Comparison of ENCODE assay signal across 26 mouse cellular contexts in the genomic region with DNA sequence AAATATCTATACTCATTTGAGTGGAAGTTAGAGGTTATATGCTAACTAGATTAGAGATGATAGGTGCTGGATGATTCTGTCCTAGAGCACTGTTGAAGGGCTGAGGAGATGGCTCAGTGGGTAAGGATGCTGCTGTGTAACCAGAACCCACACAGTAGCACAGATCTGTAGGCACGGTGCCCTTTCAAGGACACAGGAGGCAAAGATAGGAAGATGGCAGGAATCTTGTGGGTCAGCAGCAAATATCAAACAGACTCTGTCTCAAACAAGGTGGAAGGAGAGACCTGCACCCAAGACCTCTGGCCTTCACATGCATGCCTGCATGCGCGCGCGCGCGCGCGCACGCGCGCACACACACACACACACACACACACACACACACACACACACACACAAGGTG.
"Had no signal": no experiment of that assay in that cellular context is flagged by ENCODE, and none has a peak within 500 bp of the region (broad histone marks: within the 10 kb centered on the region; RNA-seq: fewer than 3 reads in every experiment).

No protein-coding gene starts in this region.

- H3K36me3 ChIP-seq: embryonic facial prominence, embryonic 10.5 days; embryonic facial prominence, embryonic 12.5 days; embryonic facial prominence, embryonic 13.5 days; embryonic facial prominence, embryonic 15.5 days; forebrain, embryonic 12.5 days; forebrain, embryonic 15.5 days had no signal

- DNase-seq: cerebellum, adult 9-10 months; cerebellum, adult 9-11 months; cerebellum, postnatal 10 days; cerebellum, postnatal 14 days; cerebellum, postnatal 25 days; cerebellum, postnatal 36 days; embryo, embryonic 11 days; forebrain, postnatal 0 days; gastrocnemius, adult 2 months; gastrocnemius, postnatal 10 days; gastrocnemius, postnatal 14 days; gastrocnemius, postnatal 25 days; gastrocnemius, postnatal 36 days; heart, adult 18-20 months had no signal

- H3K9me3 ChIP-seq: embryonic facial prominence, embryonic 10.5 days; embryonic facial prominence, embryonic 12.5 days; embryonic facial prominence, embryonic 13.5 days; embryonic facial prominence, embryonic 15.5 days; forebrain, embryonic 10.5 days; forebrain, embryonic 12.5 days; forebrain, embryonic 13.5 days; forebrain, embryonic 15.5 days had no signal

- H3K27ac ChIP-seq: embryonic facial prominence, embryonic 10.5 days; embryonic facial prominence, embryonic 12.5 days; embryonic facial prominence, embryonic 13.5 days; embryonic facial prominence, embryonic 15.5 days; forebrain, embryonic 10.5 days; forebrain, embryonic 12.5 days; forebrain, embryonic 13.5 days; forebrain, embryonic 15.5 days; gastrocnemius, adult 2 months had no signal

- H3K4me2 ChIP-seq: embryonic facial prominence, embryonic 12.5 days; embryonic facial prominence, embryonic 13.5 days; embryonic facial prominence, embryonic 15.5 days; forebrain, embryonic 12.5 days; forebrain, embryonic 13.5 days; forebrain, embryonic 15.5 days; heart, embryonic 11.5 days had no signal

- ATAC-seq: forebrain, embryonic 13.5 days; forebrain, embryonic 14.5 days; forebrain, embryonic 15.5 days; forebrain, embryonic 16.5 days; forebrain, postnatal 0 days had no signal

- H3K9ac ChIP-seq: embryonic facial prominence, embryonic 12.5 days; embryonic facial prominence, embryonic 13.5 days; embryonic facial prominence, embryonic 15.5 days; forebrain, embryonic 12.5 days; forebrain, embryonic 13.5 days; forebrain, embryonic 15.5 days; forebrain, postnatal 0 days had no signal

- H3K27me3 ChIP-seq: embryonic facial prominence, embryonic 12.5 days; embryonic facial prominence, embryonic 13.5 days; embryonic facial prominence, embryonic 15.5 days; forebrain, embryonic 12.5 days; forebrain, embryonic 13.5 days; forebrain, embryonic 15.5 days had no signal

- H3K4me1 ChIP-seq: forebrain, embryonic 12.5 days had no signal

- H3K4me3 ChIP-seq: embryonic facial prominence, embryonic 10.5 days; embryonic facial prominence, embryonic 12.5 days; embryonic facial prominence, embryonic 13.5 days; embryonic facial prominence, embryonic 15.5 days; erythroblast, embryonic 14.5 days; forebrain, embryonic 10.5 days; forebrain, embryonic 12.5 days; forebrain, embryonic 13.5 days; forebrain, embryonic 15.5 days; gastrocnemius, adult 2 months had no signal
